Mouse (Mus musculus): ENCODE data around the gene Stil. TPM values are rescaled to one million over a fixed set of nuclear protein-coding genes. Genes with fewer than 3 reads are reported as not detected.
A peak's percentile ranks its signal among the peaks of the same experiment; 100 is the strongest.
"Not testable (repeated sequence)": the region's sequence is repeated elsewhere in the genome, so short reads cannot be mapped to it uniquely, and the experiment has no call there.

Stil gene
- polyA plus RNA-seq (2015; fragmentation: Nextera tagmentation; extraction: Ambion mirVana) = 7.2 TPM in 2 replicates

DNA sequence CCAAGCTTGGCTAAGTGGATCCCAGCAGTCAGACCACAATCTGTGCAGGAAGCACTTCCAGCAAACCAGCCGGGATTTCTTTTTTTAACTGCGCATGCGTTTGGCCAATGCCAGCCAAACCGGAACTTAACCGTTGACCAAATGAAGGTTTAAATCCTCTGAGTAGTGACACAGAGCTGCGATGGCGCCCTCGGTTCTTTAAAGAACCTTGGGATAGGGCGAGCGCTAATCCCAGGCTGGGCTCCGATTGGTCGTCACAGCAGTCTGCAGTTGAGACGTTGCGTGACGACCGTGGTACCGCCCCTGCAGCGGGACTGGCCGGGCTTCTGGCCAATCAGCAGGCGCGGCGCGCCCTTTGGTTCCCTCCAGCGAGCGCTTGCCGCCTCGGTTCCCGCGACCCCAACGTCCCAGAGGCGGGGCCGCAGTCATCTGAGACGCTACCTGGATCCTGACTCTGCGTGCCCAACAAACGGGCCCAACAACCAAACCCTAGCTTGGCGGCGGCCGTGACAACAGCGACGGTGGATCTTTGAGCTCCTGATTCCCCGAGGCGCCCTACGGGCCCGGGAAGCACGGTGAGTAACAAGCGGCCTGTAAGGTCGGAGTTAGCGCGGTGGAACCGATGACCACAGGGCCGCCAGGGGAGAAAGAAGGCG, at the start of gene Stil:
TSS of gene Stil (plus strand) at position 387 of the 656 bp plus-strand sequence.
- Histone ChIP-seq H3K4me3 (ENCODE audit: low read length) (peak within 1 kb of the TSS; percentile 86), H3K36me3 (ENCODE audit: control insufficient read depth, insufficient read depth, low read length) (no peaks in the 10 kb centered on the region), H3K9ac (ENCODE audit: low read depth, low read length) (peak within 1 kb of the TSS; percentile 80), H3K27me3 (replicated peaks; ENCODE audit: control insufficient read depth, insufficient read depth, low read length) (no peaks in the 10 kb centered on the region), H3K4me1 (ENCODE audit: control insufficient read depth, insufficient read depth, low read length) (peaks cover 10% of the 10 kb centered on the region), H3K27ac (ENCODE audit: low read length) (peak within 1 kb of the TSS; percentile 96), H3K9me3 (ENCODE audit: control insufficient read depth, low read length) (no peaks in the 10 kb centered on the region), H3K4me2 (ENCODE audit: low read depth, low read length) (peak within 1 kb of the TSS; percentile 72)
- 1% methylated on average over 52 of the region's 52 CpGs for WGBS
- ATAC-seq = peak; percentile 100

DNA sequence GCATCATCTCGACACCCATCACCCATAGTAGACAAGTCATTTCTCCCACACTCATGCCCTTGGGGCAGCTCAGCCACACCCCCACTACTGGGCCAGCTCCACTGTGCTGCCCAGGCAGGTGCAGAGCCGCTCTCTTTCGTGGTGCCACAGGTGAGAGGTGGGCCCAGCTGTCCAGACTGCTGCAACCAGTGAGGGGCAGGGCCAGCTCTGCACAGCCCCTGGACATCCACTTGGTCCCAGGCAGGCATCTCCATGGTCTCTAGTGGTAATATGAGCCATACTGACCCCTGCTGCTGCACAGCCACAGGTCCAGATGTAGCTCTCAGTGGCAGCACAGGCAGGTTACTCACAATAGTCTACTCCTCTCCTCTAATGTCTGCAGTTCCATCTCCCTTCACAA, 46.8 kb upstream of the Stil start:
- H3K36me3 ChIP-seq (ENCODE audit: control insufficient read depth, insufficient read depth, low read length) = no peaks in the 10 kb centered on the region
- no peak for ATAC-seq
- 87% methylated on average over 3 of the region's 3 CpGs for WGBS
- H3K27me3 ChIP-seq (replicated peaks; ENCODE audit: control insufficient read depth, insufficient read depth, low read length) = no peaks in the 10 kb centered on the region
- H3K27ac ChIP-seq (ENCODE audit: low read length) = no peak overlapping the region
- no peaks in the 10 kb centered on the region for H3K4me1 ChIP-seq (ENCODE audit: control insufficient read depth, insufficient read depth, low read length)
- no peaks in the 10 kb centered on the region for H3K9me3 ChIP-seq (ENCODE audit: control insufficient read depth, low read length)
- H3K9ac ChIP-seq (ENCODE audit: low read depth, low read length) = no peak overlapping the region
- H3K4me2 ChIP-seq (ENCODE audit: low read depth, low read length) = no peak overlapping the region
- no peak overlapping the region for H3K4me3 ChIP-seq (ENCODE audit: low read length)

DNA sequence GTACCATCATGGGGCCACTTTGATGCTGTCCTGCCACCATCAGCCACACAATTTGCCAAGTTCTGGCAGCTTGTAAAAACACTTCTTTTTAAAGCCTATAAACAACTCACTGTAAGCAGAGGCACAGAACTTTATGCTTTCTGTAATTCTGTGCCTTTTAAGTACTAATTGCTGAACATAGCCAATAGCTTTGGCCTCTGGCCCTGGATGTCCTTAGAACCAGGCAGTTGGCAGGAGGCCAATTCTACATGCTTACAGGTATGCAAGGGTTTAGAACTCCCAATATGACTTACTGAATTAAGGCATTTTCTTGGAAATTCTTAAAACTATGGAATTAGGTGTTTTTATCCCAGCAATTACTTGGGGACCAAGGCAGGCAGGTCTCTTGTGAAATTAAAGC, 42.6 kb upstream of the Stil start:
- no peaks in the 10 kb centered on the region for H3K4me1 ChIP-seq (ENCODE audit: control insufficient read depth, insufficient read depth, low read length)
- ATAC-seq = no peak
- H3K9me3 ChIP-seq (ENCODE audit: control insufficient read depth, low read length) = no peaks in the 10 kb centered on the region
- H3K27me3 ChIP-seq (replicated peaks; ENCODE audit: control insufficient read depth, insufficient read depth, low read length) = no peaks in the 10 kb centered on the region
- H3K27ac ChIP-seq (ENCODE audit: low read length) = no peak overlapping the region
- H3K36me3 ChIP-seq (ENCODE audit: control insufficient read depth, insufficient read depth, low read length) = no peaks in the 10 kb centered on the region; the same call in 1 of the 2 replicates
- no peak overlapping the region for H3K9ac ChIP-seq (ENCODE audit: low read depth, low read length)
- no peak overlapping the region for H3K4me2 ChIP-seq (ENCODE audit: low read depth, low read length)
- no peak overlapping the region for H3K4me3 ChIP-seq (ENCODE audit: low read length)

DNA sequence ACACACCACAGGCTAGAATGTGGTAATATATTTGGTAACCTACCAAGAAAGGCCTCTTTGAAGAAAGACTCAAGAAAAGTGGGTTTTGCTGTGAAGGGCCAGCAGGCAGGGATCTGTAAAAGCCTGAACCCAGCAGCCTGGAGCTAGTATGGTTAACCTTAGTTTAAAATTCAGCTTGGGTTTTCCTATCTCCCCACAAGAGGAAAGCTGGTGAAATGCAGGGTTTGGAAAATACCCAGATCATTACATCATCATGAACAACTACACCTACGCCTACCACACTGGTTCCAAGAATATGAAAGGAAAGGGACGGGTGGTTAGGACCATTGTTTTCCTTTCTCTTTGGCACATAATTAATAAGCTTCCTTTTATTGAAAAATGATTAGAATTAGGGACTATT, 41.7 kb upstream of the Stil start:
- H3K27ac ChIP-seq (ENCODE audit: low read length) = no peak overlapping the region
- no peaks in the 10 kb centered on the region for H3K4me1 ChIP-seq (ENCODE audit: control insufficient read depth, insufficient read depth, low read length)
- H3K4me2 ChIP-seq (ENCODE audit: low read depth, low read length) = no peak overlapping the region
- H3K9ac ChIP-seq (ENCODE audit: low read depth, low read length) = no peak overlapping the region
- H3K27me3 ChIP-seq (replicated peaks; ENCODE audit: control insufficient read depth, insufficient read depth, low read length) = no peaks in the 10 kb centered on the region
- H3K36me3 ChIP-seq (ENCODE audit: control insufficient read depth, insufficient read depth, low read length) = no peaks in the 10 kb centered on the region; the same call in 1 of the 2 replicates
- whole genome bisulfite sequencing = 85% methylated on average over 2 of the region's 2 CpGs
- no peak overlapping the region for H3K4me3 ChIP-seq (ENCODE audit: low read length)
- H3K9me3 ChIP-seq (ENCODE audit: control insufficient read depth, low read length) = no peaks in the 10 kb centered on the region
- ATAC-seq = no peak

DNA sequence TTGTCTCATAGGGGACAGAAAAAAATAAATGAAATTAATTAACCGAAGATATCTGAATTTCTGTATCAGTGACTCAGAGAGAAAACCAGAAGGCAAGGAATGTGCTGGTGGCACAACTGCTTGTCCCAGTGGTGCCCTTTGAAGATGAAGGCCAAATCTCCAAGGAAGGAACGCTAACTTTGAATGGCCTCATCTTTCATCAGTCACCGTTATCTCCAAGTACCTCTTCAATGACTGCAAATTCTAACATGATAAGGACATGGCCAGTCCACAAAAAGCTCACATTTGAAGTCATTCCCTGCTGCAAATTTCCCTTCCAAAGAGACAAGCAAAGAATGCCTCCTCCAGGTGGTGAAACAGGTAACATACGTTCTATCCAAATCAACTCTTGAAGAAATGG, 41.2 kb upstream of the Stil start:
- Histone ChIP-seq H3K9me3 (ENCODE audit: control insufficient read depth, low read length) (no peaks in the 10 kb centered on the region), H3K27ac (ENCODE audit: low read length) (no peak overlapping the region), H3K36me3 (ENCODE audit: control insufficient read depth, insufficient read depth, low read length) (no peaks in the 10 kb centered on the region; the same call in 1 of the 2 replicates), H3K4me2 (ENCODE audit: low read depth, low read length) (no peak overlapping the region), H3K4me1 (ENCODE audit: control insufficient read depth, insufficient read depth, low read length) (no peaks in the 10 kb centered on the region), H3K27me3 (replicated peaks; ENCODE audit: control insufficient read depth, insufficient read depth, low read length) (no peaks in the 10 kb centered on the region), H3K9ac (ENCODE audit: low read depth, low read length) (no peak overlapping the region), H3K4me3 (ENCODE audit: low read length) (no peak overlapping the region)
- WGBS = 95% methylated on average over 4 of the region's 4 CpGs
- no peak for ATAC-seq

DNA sequence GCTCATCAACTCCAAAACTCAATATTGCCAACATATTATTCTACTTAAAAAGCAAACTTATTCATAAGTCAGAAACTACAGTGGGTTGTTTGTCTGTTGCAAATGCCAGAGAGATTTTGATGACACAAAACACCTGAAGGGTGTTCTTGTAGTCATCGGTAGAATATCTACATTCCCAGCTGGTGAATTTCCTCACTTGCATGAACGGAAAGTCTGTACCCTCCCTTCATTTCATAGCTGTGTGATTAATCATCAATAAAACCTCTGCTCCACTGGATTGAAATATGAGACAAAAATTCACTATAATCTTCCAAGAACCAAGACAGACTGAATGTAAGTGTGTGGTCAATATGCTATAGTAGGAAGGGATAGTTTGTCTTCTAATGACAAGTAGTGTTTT, 40.4 kb upstream of the Stil start:
- H3K27ac ChIP-seq (ENCODE audit: low read length) = no peak overlapping the region
- no peak overlapping the region for H3K4me3 ChIP-seq (ENCODE audit: low read length)
- 82% methylated on average over 2 of the region's 2 CpGs for WGBS
- H3K9me3 ChIP-seq (ENCODE audit: control insufficient read depth, low read length) = no peaks in the 10 kb centered on the region
- H3K9ac ChIP-seq (ENCODE audit: low read depth, low read length) = no peak overlapping the region
- H3K4me2 ChIP-seq (ENCODE audit: low read depth, low read length) = no peak overlapping the region
- no peaks in the 10 kb centered on the region; the same call in 1 of the 2 replicates for H3K36me3 ChIP-seq (ENCODE audit: control insufficient read depth, insufficient read depth, low read length)
- ATAC-seq = no peak
- no peaks in the 10 kb centered on the region for H3K27me3 ChIP-seq (replicated peaks; ENCODE audit: control insufficient read depth, insufficient read depth, low read length)
- no peaks in the 10 kb centered on the region for H3K4me1 ChIP-seq (ENCODE audit: control insufficient read depth, insufficient read depth, low read length)

DNA sequence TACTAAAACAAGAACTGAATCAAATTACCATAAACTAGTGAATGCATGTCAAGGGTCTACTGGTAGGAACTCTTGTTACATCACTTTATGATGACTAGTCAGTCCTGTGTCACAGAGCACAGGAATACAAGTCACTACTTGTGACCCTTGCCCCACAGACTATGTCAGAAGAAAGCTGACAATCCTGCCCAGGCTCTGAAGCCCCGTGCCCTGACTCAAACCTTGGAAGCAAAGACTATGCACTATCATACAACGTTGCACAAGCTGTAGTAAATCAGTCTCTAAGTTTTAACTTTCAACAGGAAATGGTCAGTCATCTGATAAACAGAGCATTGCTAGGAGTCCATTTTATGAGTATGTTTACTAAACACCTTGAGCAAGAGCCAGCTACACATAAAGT, 39.1 kb upstream of the Stil start:
- not testable (repeated sequence) for H3K4me3 ChIP-seq (ENCODE audit: low read length); H3K27me3 ChIP-seq (replicated peaks; ENCODE audit: control insufficient read depth, insufficient read depth, low read length); H3K4me2 ChIP-seq (ENCODE audit: low read depth, low read length); H3K9ac ChIP-seq (ENCODE audit: low read depth, low read length); H3K27ac ChIP-seq (ENCODE audit: low read length); H3K4me1 ChIP-seq (ENCODE audit: control insufficient read depth, insufficient read depth, low read length); H3K9me3 ChIP-seq (ENCODE audit: control insufficient read depth, low read length); H3K36me3 ChIP-seq (ENCODE audit: control insufficient read depth, insufficient read depth, low read length)
- WGBS = 59% methylated on average over 2 of the region's 2 CpGs
- ATAC-seq = peak; percentile 81

DNA sequence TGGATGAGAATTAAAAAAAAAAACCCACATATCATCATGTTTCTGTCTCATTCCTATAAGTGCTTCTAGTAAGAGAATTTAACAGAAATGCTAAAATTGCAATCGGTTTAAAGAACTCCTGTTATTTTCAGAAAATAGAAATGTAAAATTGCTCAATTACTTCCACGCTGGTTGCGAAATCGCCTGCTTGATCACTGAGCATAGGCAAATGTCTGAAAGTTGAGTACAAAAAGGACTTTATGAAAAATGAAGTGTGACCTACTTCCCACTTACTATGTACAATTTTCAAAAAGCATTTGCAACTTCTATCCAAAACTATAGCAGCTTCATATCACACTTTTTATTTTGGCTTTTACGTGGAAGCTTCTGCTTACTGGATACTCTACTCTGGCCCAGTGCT, 29.2 kb upstream of the Stil start:
- Histone ChIP-seq H3K4me3 (ENCODE audit: low read length) (no peak overlapping the region), H3K4me2 (ENCODE audit: low read depth, low read length) (no peak overlapping the region), H3K4me1 (ENCODE audit: control insufficient read depth, insufficient read depth, low read length) (no peaks in the 10 kb centered on the region), H3K9me3 (ENCODE audit: control insufficient read depth, low read length) (no peaks in the 10 kb centered on the region), H3K36me3 (ENCODE audit: control insufficient read depth, insufficient read depth, low read length) (no peaks in the 10 kb centered on the region; the same call in 1 of the 2 replicates), H3K27ac (ENCODE audit: low read length) (no peak overlapping the region), H3K27me3 (replicated peaks; ENCODE audit: control insufficient read depth, insufficient read depth, low read length) (no peaks in the 10 kb centered on the region), H3K9ac (ENCODE audit: low read depth, low read length) (no peak overlapping the region)
- WGBS = 95% methylated on average over 5 of the region's 5 CpGs
- ATAC-seq = no peak

DNA sequence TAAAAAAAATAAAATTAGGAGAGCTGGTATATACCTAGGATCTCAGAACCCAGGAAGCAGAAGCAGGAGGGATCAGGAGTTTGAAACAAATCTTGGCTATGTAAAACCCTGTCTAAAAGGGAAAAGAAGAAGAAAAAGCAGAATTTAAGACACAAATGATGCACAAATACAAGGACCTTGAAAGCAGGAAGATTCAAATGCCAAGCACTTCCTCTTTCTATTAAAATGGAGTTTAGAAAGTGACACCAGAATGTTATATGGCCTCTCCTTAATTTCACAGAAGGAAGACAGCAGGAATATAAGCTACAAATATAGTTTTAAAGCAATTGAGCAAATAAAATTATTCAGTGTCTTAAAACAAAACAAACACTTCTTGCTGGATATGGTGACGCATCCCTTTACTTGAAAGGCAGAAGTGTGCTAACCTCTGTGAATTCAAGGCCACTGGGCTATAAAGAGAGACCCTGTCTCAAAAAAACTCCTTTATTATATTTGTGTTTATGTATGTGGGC, 26.7 kb upstream of the Stil start:
- Histone ChIP-seq H3K36me3 (ENCODE audit: control insufficient read depth, insufficient read depth, low read length) (no peaks in the 10 kb centered on the region), H3K4me3 (ENCODE audit: low read length) (no peak overlapping the region), H3K4me2 (ENCODE audit: low read depth, low read length) (no peak overlapping the region), H3K9ac (ENCODE audit: low read depth, low read length) (no peak overlapping the region), H3K27me3 (replicated peaks; ENCODE audit: control insufficient read depth, insufficient read depth, low read length) (no peaks in the 10 kb centered on the region), H3K27ac (ENCODE audit: low read length) (no peak overlapping the region), H3K9me3 (ENCODE audit: control insufficient read depth, low read length) (no peaks in the 10 kb centered on the region), H3K4me1 (ENCODE audit: control insufficient read depth, insufficient read depth, low read length) (no peaks in the 10 kb centered on the region)
- 81% methylated on average over 1 of the region's 1 CpGs for WGBS
- no peak for ATAC-seq

DNA sequence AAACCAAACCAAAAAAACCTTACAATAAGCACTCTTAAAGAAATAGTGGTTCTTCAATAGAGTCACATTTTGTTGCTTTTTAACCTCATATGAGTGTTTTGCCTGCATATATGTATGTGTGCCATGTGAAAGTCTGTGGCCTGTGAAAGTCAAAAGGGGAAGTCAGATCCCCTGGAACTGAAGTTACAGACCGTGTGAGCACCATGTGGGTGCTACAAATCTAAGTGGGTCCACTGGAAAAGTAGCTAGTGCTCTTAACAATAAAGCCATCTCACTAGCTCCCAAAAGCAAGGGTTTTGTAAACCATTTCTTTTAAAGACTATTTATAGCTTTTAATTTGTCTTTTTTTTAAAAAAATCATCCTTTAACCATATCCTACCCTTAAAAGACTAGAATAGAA, 17.3 kb upstream of the Stil start:
- Histone ChIP-seq H3K4me1 (ENCODE audit: control insufficient read depth, insufficient read depth, low read length) (peaks cover 2% of the 10 kb centered on the region; the same call in 1 of the 2 replicates), H3K27me3 (replicated peaks; ENCODE audit: control insufficient read depth, insufficient read depth, low read length) (no peaks in the 10 kb centered on the region), H3K9ac (ENCODE audit: low read depth, low read length) (no peak overlapping the region), H3K9me3 (ENCODE audit: control insufficient read depth, low read length) (no peaks in the 10 kb centered on the region), H3K4me3 (ENCODE audit: low read length) (no peak overlapping the region), H3K27ac (ENCODE audit: low read length) (no peak overlapping the region), H3K36me3 (ENCODE audit: control insufficient read depth, insufficient read depth, low read length) (no peaks in the 10 kb centered on the region), H3K4me2 (ENCODE audit: low read depth, low read length) (no peak overlapping the region)
- no peak for ATAC-seq
- 90% methylated on average over 1 of the region's 1 CpGs for WGBS

Data from intestine, embryonic 16.5 days (tissue).